Mouse (Mus musculus): ENCODE measurements around the gene Gm20850. TPM values are rescaled to one million over a fixed set of nuclear protein-coding genes. Genes with fewer than 3 reads are reported as not detected.
"Not testable (repeated sequence)": the region's sequence is repeated elsewhere in the genome, so short reads cannot be mapped to it uniquely, and the experiment has no call there.

The Gm20850 gene
- total RNA-seq (2014; rRNA removed) (not detected in 2 replicates), polyA plus RNA-seq (2015; fragmentation: Nextera tagmentation; extraction: Ambion mirVana) (not detected in 2 replicates)

DNA sequence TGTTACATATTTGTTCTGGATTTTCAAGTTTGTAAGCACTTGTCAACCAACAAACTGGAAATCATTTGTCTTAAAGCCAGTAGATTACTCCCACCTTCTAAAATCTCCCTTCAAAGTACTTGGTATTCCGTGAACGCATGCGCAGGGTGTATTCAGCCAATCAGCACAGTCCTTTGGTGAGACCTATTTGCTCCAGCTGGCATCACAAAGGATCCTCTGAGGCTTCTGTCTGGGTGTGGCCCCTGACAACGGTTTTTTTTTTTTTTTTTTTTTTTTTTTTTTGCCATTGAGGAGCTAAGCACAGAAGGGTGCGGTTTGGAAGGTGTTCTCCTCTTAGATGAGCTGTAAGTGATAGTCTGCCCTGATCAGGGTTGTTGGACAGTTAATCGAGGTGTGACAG lies at the start of gene Gm20850:
TSS of gene Gm20850 (plus strand) at position 301 of the 400 bp plus-strand sequence.
- H3K27ac ChIP-seq (ENCODE audit: low read depth, low read length); H3K4me3 ChIP-seq (ENCODE audit: low read depth, low read length); ATAC-seq (ENCODE audit: low FRiP score); H3K4me1 ChIP-seq (ENCODE audit: insufficient read depth, low read length); H3K9me3 ChIP-seq (ENCODE audit: low read length); H3K4me2 ChIP-seq (ENCODE audit: low read depth, low read length, poor library complexity, severe bottlenecking); H3K27me3 ChIP-seq (ENCODE audit: insufficient read depth, low read length); H3K36me3 ChIP-seq (ENCODE audit: insufficient read depth, low read length); H3K9ac ChIP-seq (replicated peaks; ENCODE audit: low read length, poor library complexity, severe bottlenecking); DNase-seq (ENCODE audit: low spot score): not testable (repeated sequence)
- no CpG with 5 or more reads among the region's 6 CpGs for WGBS

All from midbrain, postnatal 0 days (tissue).